Mouse (Mus musculus): ENCODE data around the gene Aldh8a1. TPM values are rescaled to one million over a fixed set of nuclear protein-coding genes. Genes with fewer than 3 reads are reported as not detected.

Aldh8a1 gene
- polyA plus RNA-seq (2015; fragmentation: Nextera tagmentation; extraction: Ambion mirVana) = 0.09 and 0.29 TPM in 2 replicates

DNA sequence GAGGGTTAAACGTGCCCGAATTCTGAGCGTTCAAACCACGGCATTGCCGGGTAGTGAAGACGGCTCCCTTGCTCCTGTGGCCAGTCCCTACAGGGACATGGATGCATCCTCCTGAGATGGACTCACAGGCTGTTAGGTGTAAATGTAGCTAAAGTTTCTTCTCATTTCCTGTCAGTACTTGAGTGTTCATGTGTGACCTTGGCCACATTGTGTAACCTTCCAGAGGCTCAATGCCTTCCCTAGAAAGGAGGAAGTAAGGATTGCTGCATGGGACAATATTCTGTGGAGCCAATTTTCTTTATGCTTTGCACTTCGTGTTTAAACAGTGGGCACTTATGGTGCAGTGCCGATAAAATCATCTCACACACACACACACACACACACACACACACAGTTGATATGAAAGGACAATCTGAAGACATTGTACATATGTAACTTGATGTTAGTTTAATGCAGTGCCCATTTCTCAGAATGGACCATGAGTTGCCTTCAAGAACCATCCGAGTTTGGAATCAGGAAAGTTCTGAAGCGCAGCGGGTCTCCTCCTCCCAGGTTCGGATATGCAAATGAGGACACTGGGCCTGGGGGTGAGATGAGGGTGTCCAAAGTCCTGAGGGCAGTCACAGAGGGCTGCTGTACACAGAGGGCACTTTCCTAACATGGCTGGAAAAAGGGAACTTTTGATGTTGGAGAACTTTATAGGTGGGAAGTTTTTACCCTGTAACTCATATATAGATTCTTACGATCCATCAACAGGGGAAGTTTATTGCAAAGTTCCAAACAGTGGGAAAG is at the start of gene Aldh8a1:
Aldh8a1 (plus strand) TSS at position 610 of the 792 bp plus-strand sequence.
- no peaks in the 10 kb centered on the region for H3K4me1 ChIP-seq
- no peak within 1 kb of the TSS for H3K4me3 ChIP-seq
- H3K36me3 ChIP-seq = no peaks in the 10 kb centered on the region
- no peaks in the 10 kb centered on the region; the same call in 1 of the 2 replicates for H3K27me3 ChIP-seq
- H3K9me3 ChIP-seq = no peaks in the 10 kb centered on the region
- H3K4me2 ChIP-seq = no peak within 1 kb of the TSS
- 73% methylated on average over 13 of the region's 13 CpGs for WGBS
- H3K27ac ChIP-seq = no peak within 1 kb of the TSS
- H3K9ac ChIP-seq = no peak within 1 kb of the TSS
- no peak for ATAC-seq (ENCODE audit: borderline replicate concordance, extremely low read depth, low FRiP score, low TSS enrichment)

DNA sequence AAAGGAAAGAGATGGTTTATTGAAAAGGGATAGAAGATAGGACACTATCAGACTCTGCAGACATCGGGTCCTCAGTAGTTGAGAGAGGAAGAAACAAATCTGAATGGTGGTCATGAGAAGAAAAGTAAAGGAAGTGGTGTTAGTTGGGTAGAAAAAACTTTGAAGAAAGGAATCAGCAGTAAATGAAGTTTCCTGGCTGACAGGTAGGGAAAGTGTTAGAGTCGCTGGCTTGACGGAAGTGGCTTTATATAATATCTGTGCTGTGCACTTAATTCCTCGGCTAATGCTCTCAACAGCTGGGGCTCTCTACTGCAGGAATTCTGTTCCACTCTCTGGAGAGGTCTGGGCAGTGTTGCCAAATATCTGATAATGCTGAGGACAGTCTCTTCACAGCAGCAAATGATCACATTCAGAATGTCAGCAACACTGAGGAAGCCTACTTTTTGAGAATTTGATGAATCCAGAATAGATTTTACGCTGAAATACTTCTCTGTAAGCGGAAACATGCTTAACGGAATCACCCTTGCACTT is 49.4 kb upstream of the Aldh8a1 start:
- Histone ChIP-seq H3K9me3 (no peaks in the 10 kb centered on the region), H3K4me3 (no peak overlapping the region), H3K4me2 (no peak overlapping the region), H3K27me3 (no peaks in the 10 kb centered on the region), H3K36me3 (0 out of 2 replicates have a peak, but pooled peaks cover 3% of the 10 kb centered on the region), H3K9ac (no peak overlapping the region), H3K4me1 (no peaks in the 10 kb centered on the region), H3K27ac (no peak overlapping the region)
- no peak; the same call in 1 of the 2 replicates for ATAC-seq (ENCODE audit: borderline replicate concordance, extremely low read depth, low FRiP score, low TSS enrichment)
- WGBS = 64% methylated on average over 7 of the region's 7 CpGs

DNA sequence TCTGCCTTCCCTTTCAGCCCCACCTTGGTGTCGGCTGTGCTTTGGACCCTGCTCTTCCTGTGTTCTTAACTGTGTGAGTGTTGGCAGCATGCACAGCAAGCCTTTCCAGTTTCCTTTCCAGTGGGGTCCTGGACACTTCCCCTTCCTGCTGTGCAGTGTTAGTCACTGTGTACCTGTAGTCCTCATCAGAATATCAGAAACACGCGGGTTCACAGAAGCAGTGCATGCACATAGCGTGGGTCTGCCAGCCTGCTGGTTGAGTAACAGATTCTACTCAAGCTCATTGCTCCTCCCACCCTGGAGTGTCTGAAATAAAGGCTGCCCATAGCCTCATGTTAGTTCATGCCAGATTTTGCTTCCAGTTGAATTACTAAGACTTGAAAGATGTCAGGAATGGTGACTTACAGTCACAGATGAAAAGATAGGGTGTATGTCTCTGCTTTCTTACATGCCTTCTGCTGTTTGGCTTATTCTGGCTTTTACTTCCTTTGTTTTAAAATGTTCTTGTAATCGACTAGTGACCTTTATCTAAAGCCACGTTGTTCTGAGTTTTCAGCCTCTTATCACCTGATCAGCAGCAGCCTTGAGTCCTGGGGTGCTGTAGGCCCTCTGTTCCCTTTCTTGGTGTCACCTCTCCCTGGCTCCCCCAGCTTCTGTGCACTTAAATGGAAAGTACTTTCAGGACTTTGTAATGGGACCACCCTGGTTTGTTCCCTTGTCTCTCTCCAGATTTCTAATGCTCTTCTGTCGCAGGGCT is 42.6 kb upstream of the Aldh8a1 start:
- ATAC-seq (ENCODE audit: borderline replicate concordance, extremely low read depth, low FRiP score, low TSS enrichment) = no peak
- Histone ChIP-seq H3K9ac (no peak overlapping the region), H3K27me3 (no peaks in the 10 kb centered on the region), H3K4me1 (no peaks in the 10 kb centered on the region), H3K4me2 (no peak overlapping the region), H3K27ac (no peak overlapping the region), H3K4me3 (no peak overlapping the region), H3K9me3 (no peaks in the 10 kb centered on the region), H3K36me3 (peaks cover 19% of the 10 kb centered on the region)
- WGBS = 60% methylated on average over 7 of the region's 7 CpGs

DNA sequence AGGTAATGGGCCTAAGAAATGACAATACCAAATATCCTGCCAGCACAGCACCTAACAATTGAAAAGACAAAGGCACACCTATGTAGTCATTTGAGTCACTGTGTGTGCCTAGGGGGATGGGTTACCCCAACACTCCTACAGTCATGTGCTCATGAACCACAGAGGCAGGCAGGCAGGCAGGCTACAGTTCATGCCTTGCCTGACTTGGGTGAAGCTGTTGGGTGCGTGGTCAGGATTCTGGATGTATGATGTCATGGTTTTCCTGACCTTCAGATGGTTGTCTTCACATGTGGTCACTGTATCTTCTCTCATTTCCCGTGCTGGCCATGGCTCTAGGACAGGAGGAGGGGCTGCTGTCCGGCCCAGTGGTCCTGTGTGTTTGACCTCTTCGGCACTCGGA is 41.6 kb upstream of the Aldh8a1 start:
- no peak overlapping the region for H3K4me2 ChIP-seq
- no peaks in the 10 kb centered on the region for H3K4me1 ChIP-seq
- ATAC-seq (ENCODE audit: borderline replicate concordance, extremely low read depth, low FRiP score, low TSS enrichment) = no peak
- WGBS = 92% methylated on average over 5 of the region's 5 CpGs
- H3K36me3 ChIP-seq = peaks cover 19% of the 10 kb centered on the region
- no peaks in the 10 kb centered on the region for H3K27me3 ChIP-seq
- H3K27ac ChIP-seq = no peak overlapping the region
- H3K4me3 ChIP-seq = no peak overlapping the region
- no peak overlapping the region for H3K9ac ChIP-seq
- H3K9me3 ChIP-seq = no peaks in the 10 kb centered on the region

DNA sequence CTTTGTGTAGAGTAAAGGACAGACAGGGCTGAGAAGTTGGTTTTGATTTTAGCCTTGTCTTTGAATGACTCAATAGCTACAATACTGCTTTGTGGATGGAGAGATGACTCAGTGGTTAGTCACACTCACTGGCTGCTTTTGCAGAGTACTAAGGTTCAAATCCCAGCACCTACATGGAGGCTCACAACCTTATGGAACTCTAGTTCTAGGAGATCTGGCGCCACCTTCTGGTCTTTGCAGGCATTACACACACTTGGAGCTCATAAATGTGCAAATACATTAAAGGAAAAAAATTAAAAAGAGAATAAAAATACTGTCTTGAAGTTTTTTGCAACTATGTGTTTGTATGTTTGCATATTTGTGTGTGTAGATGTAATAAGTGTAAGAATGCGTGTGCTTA is 39.9 kb upstream of the Aldh8a1 start:
- Histone ChIP-seq H3K4me1 (no peaks in the 10 kb centered on the region), H3K27ac (no peak overlapping the region), H3K4me3 (no peak overlapping the region), H3K9me3 (no peaks in the 10 kb centered on the region), H3K9ac (no peak overlapping the region), H3K27me3 (no peaks in the 10 kb centered on the region), H3K36me3 (peaks cover 22% of the 10 kb centered on the region), H3K4me2 (no peak overlapping the region)
- ATAC-seq (ENCODE audit: borderline replicate concordance, extremely low read depth, low FRiP score, low TSS enrichment) = no peak
- WGBS = 58% methylated on average over 2 of the region's 2 CpGs

DNA sequence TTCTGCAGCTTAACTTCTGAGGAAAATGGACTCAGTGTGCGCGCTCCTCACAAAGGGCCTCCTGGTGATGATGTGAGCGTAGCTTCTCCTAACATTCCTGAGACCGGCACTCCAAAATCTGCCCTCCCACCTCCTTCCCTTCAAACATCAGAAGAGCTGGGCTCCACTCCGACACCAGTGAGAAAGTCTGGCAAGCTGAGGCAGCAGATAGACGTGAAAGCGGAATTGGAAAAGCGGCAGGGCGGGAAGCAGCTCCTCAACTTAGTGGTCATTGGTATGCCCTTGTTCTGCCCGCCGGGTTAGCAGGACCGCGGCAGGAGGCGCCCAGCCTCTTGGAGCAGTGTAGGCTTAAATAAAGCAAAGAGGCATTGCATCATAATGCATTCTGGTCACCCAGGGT is 35.4 kb upstream of the Aldh8a1 start:
- H3K9me3 ChIP-seq = no peaks in the 10 kb centered on the region
- no peak overlapping the region for H3K27ac ChIP-seq
- 93% methylated on average over 14 of the region's 14 CpGs for WGBS
- peaks cover 31% of the 10 kb centered on the region for H3K36me3 ChIP-seq
- ATAC-seq (ENCODE audit: borderline replicate concordance, extremely low read depth, low FRiP score, low TSS enrichment) = no peak
- no peak overlapping the region for H3K4me3 ChIP-seq
- H3K4me1 ChIP-seq = no peaks in the 10 kb centered on the region
- no peak overlapping the region for H3K4me2 ChIP-seq
- no peak overlapping the region for H3K9ac ChIP-seq
- H3K27me3 ChIP-seq = no peaks in the 10 kb centered on the region

DNA sequence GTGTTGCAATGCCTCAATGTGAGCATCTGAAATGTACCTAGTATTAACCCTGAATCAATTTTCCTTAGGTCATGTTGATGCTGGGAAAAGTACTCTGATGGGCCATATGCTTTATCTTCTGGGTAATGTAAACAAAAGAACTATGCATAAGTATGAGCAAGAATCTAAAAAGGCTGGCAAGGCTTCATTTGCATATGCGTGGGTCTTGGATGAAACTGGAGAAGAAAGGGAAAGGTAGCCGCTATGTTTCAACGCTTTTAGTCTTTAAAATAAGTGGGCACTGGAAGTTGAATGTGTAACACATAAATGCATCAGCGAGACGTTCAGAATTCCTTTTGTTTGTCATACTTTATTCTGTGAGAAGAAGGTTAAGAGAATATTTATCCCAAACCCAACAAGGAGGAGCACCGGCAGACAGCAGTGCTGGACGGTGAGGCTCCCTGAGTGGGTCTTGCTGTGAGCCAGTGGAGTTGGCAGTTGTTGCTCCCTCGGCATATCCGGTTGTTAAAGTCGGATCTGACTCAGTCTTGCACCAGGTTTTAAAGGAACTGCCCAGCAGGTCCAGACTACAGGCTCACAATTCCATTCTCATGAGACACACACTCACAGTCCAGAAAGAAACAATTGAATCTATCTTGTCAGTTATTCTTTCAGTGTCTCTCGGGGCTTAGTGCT is 34.6 kb upstream of the Aldh8a1 start:
- no peak overlapping the region for H3K4me3 ChIP-seq
- no peaks in the 10 kb centered on the region for H3K27me3 ChIP-seq
- no peak overlapping the region for H3K27ac ChIP-seq
- H3K9ac ChIP-seq = no peak overlapping the region
- no peaks in the 10 kb centered on the region for H3K9me3 ChIP-seq
- H3K4me1 ChIP-seq = no peaks in the 10 kb centered on the region
- H3K36me3 ChIP-seq = peaks cover 31% of the 10 kb centered on the region
- 91% methylated on average over 11 of the region's 11 CpGs for WGBS
- no peak for ATAC-seq (ENCODE audit: borderline replicate concordance, extremely low read depth, low FRiP score, low TSS enrichment)
- no peak overlapping the region for H3K4me2 ChIP-seq

DNA sequence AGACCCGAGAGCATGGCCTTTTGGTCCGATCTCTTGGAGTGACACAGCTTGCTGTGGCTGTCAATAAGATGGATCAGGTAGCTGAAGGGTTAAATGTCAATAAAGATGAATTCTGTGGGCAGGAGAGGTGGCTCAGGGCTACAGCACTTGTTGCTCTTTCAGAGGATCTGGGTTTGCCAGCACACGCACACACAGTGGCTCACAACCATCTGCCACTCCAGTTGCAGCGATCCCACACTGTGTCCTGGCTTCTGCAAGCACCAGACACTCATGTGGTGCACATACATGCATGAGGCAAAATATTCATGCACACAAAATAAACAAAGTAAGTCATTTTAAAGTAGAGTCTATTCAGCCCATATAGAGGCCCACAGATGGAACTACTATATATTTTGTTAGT is 29.8 kb upstream of the Aldh8a1 start:
- WGBS = 84% methylated on average over 4 of the region's 4 CpGs
- ATAC-seq (ENCODE audit: borderline replicate concordance, extremely low read depth, low FRiP score, low TSS enrichment) = no peak
- Histone ChIP-seq H3K4me2 (no peak overlapping the region), H3K9me3 (no peaks in the 10 kb centered on the region), H3K9ac (no peak overlapping the region), H3K4me1 (no peaks in the 10 kb centered on the region), H3K4me3 (no peak overlapping the region), H3K27me3 (no peaks in the 10 kb centered on the region), H3K36me3 (peaks cover 36% of the 10 kb centered on the region), H3K27ac (no peak overlapping the region)

DNA sequence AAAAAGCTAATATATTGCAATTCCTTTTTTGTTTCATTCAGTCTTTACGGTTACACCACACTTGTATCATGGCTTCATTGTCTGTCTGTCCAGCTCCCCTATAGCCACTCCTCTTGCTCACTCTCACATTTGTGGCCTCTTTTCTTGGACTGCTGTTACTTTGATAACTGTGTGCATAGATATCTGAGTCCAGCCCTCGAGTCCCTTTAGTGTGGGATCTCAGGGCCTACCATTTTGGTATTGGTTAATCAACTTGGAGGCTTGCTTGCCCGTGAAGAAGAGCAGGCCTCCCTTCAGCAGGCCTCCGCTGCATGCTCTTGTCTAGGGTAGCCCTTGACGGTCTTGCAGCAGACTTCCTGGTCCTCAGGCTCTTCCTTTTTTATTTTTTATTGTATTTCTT is 27.6 kb upstream of the Aldh8a1 start:
- Histone ChIP-seq H3K4me1 (no peaks in the 10 kb centered on the region), H3K36me3 (peaks cover 33% of the 10 kb centered on the region), H3K9me3 (no peaks in the 10 kb centered on the region), H3K4me3 (no peak overlapping the region), H3K9ac (no peak overlapping the region), H3K27ac (no peak overlapping the region), H3K4me2 (no peak overlapping the region), H3K27me3 (no peaks in the 10 kb centered on the region)
- 88% methylated on average over 5 of the region's 5 CpGs for WGBS
- no peak for ATAC-seq (ENCODE audit: borderline replicate concordance, extremely low read depth, low FRiP score, low TSS enrichment)

DNA sequence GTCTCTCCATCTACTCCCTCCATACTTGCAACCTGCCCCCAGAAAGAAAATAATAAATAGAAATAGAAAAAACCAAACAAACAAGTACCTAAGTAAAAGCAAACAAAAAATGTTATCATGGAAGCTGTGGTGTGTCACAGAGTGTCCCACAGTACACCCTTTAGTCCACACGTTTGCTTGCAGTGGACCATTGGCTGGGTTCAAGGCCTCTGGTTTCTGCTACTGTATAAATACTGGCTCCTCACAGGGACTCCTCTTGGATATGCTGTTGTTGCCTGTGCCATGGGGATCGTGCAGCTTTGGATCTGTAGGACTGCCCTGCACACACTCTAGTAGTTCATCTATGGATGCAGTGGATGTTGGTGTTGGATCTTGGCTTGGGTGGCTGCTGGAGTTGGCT is 27.1 kb upstream of the Aldh8a1 start:
- Histone ChIP-seq H3K36me3 (peaks cover 36% of the 10 kb centered on the region), H3K4me3 (no peak overlapping the region), H3K27ac (no peak overlapping the region), H3K9me3 (no peaks in the 10 kb centered on the region), H3K27me3 (no peaks in the 10 kb centered on the region), H3K4me1 (no peaks in the 10 kb centered on the region), H3K9ac (no peak overlapping the region), H3K4me2 (no peak overlapping the region)
- WGBS = 88% methylated on average over 2 of the region's 2 CpGs
- ATAC-seq (ENCODE audit: borderline replicate concordance, extremely low read depth, low FRiP score, low TSS enrichment) = no peak

DNA sequence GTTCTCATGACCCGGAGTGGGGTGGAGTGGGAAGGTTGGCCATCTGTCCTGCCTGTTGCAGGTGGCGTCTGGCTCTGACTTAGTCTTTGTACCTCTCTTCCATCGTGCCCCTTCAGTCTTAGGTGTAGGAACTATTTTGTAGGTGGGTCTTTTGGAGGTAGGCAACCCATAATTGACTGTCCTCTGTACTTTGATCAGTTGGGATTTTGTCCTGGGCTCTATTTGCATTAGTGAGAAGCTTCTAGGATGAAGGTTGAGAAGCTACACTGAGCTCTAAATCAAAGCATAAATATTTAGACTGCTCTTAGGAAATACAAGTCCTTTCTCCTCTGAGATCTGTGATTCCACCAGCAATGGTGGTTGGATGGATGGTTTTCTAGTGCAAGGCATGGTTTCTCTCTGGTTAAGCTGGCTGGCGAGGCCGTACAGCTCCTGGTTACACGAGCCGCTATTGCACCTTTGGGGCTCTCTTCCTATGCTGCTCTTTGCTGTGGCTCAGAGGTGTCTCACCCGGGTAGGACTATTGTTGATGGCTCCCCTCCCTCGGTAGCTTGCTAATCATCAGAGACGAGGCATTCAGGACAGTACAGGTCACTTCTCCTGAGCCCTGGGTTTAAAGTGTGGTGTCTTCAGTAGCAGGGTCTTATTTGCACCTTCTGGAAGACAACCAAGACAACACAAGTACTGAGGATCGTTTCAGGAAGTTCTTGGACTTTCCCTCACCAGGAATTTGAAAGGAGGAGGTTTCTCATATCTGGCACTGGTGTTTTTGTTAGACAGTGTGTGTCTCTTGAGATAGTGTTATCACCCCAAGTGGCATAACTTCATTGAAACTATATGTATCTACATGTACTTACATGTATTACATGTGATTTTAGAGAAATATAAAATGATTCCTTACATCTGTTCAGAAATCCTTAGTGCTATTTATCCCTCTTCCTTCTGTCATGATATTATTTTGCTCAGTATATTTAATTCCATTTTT is 26.3 kb upstream of the Aldh8a1 start:
- H3K27me3 ChIP-seq = no peaks in the 10 kb centered on the region
- no peak for ATAC-seq (ENCODE audit: borderline replicate concordance, extremely low read depth, low FRiP score, low TSS enrichment)
- no peaks in the 10 kb centered on the region for H3K4me1 ChIP-seq
- H3K36me3 ChIP-seq = peaks cover 34% of the 10 kb centered on the region
- 89% methylated on average over 11 of the region's 11 CpGs for WGBS
- H3K9ac ChIP-seq = no peak overlapping the region
- H3K4me2 ChIP-seq = no peak overlapping the region
- H3K4me3 ChIP-seq = no peak overlapping the region
- H3K27ac ChIP-seq = no peak overlapping the region
- no peaks in the 10 kb centered on the region for H3K9me3 ChIP-seq
